Mouse (Mus musculus) midbrain, embryonic 11.5 days (tissue): ENCODE measurements around the gene Smap1. TPM values are rescaled to one million over a fixed set of nuclear protein-coding genes. Genes with fewer than 3 reads are reported as not detected.
A peak's percentile ranks its signal among the peaks of the same experiment; 100 is the strongest.

Experiments
- ATAC-seq: fragments of 200-750 bp; cut with Nextera tagmentation; 2 replicates; pipeline ENCODE4 v1.8.0; 2017; ENCODE audit warnings: moderate TSS enrichment, moderate library complexity; ENCODE audit not compliant: low FRiP score
- DNase-seq: peaks from one replicate; pipeline ENCODE4 v3.0.0; 2015; ENCODE audit warnings: low spot score; ENCODE audit errors: missing footprints
- H3K27ac ChIP-seq: fragments of 300-500 bp; sonication (generic); 2 replicates; pipeline ENCODE4 v1.5.1; 2014; ENCODE audit warnings: low read depth, low read length
- H3K27me3 ChIP-seq: fragments of 300-500 bp; sonication (generic); 2 replicates; pipeline ENCODE4 v1.6.1; 2014; ENCODE audit warnings: mild to moderate bottlenecking, low read length, moderate library complexity, mixed read lengths; ENCODE audit not compliant: control insufficient read depth, insufficient read depth
- H3K36me3 ChIP-seq: fragments of 300-500 bp; sonication (generic); 2 replicates; pipeline ENCODE4 v1.6.1; 2014; ENCODE audit warnings: mild to moderate bottlenecking, low read length, moderate library complexity, mixed read lengths; ENCODE audit not compliant: control insufficient read depth, insufficient read depth
- H3K4me1 ChIP-seq: fragments of 300-500 bp; sonication (generic); 2 replicates; pipeline ENCODE4 v1.6.1; 2014; ENCODE audit warnings: low read length; ENCODE audit not compliant: control insufficient read depth, insufficient read depth
- H3K4me2 ChIP-seq: fragments of 300-500 bp; sonication (generic); 2 replicates; pipeline ENCODE4 v1.6.1; 2014; ENCODE audit warnings: mild to moderate bottlenecking, moderate library complexity
- H3K4me3 ChIP-seq: fragments of 300-500 bp; sonication (generic); 2 replicates; pipeline ENCODE4 v1.5.1; 2014; ENCODE audit warnings: low read depth, low read length
- H3K9ac ChIP-seq: fragments of 300-500 bp; sonication (generic); 2 replicates; pipeline ENCODE4 v1.6.1; 2014; ENCODE audit warnings: low read length
- H3K9me3 ChIP-seq: fragments of 300-500 bp; sonication (generic); 2 replicates; pipeline ENCODE4 v1.6.1; 2016; ENCODE audit warnings: low read length; ENCODE audit not compliant: control insufficient read depth
- WGBS: fragments of 180-500 bp; shearing (Covaris S2); extraction: QIAGEN DNeasy Blood & Tissue Kit; methylation state at CpG from one replicate; pipeline ENCODE4 v1.1.7; 2014; 5-methylcytosine and 5-hydroxymethylcytosine counted together
- polyA plus RNA-seq: library from polyadenylated mRNA; unstranded; fragments of >200 nt; fragmentation: Nextera tagmentation; extraction: Ambion mirVana; gene quantifications from 2 replicates; pipeline ENCODE4 v1.2.1, GENCODE M21; 2014

The Smap1 gene
- polyA plus RNA-seq, 1 experiment from 2014 or later = 63.3 TPM

DNA sequence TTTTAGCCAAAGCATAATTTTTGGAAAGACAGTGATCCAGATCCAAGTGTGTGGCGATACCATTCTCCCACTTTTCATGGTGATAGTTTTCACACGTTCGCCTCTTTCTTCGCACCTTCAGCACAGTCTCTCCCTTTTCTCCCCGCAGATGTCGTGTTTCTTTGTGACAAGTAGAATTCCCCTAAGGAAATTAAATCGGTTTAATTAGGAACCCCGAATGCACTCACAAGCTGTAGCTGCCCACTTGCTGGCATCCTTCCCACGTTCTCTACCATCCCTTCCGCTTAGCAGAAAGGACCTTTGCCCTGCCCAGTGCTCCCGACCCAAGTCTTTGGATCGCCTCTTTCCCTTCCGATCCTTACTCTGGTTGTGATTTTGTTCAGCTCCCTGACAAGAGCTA is 31.8 kb upstream of the Smap1 start:
- H3K9me3 ChIP-seq = no peaks in the 10 kb centered on the region
- H3K9ac ChIP-seq = no peak overlapping the region
- no peaks in the 10 kb centered on the region for H3K36me3 ChIP-seq
- no peak for ATAC-seq
- H3K27ac ChIP-seq = no peak overlapping the region
- H3K4me2 ChIP-seq = no peak overlapping the region
- H3K27me3 ChIP-seq = no peaks in the 10 kb centered on the region
- peaks cover 2% of the 10 kb centered on the region; the same call in 1 of the 2 replicates for H3K4me1 ChIP-seq
- WGBS = 88% methylated on average over 13 of the region's 13 CpGs
- H3K4me3 ChIP-seq = no peak overlapping the region
- no peak for DNase-seq

DNA sequence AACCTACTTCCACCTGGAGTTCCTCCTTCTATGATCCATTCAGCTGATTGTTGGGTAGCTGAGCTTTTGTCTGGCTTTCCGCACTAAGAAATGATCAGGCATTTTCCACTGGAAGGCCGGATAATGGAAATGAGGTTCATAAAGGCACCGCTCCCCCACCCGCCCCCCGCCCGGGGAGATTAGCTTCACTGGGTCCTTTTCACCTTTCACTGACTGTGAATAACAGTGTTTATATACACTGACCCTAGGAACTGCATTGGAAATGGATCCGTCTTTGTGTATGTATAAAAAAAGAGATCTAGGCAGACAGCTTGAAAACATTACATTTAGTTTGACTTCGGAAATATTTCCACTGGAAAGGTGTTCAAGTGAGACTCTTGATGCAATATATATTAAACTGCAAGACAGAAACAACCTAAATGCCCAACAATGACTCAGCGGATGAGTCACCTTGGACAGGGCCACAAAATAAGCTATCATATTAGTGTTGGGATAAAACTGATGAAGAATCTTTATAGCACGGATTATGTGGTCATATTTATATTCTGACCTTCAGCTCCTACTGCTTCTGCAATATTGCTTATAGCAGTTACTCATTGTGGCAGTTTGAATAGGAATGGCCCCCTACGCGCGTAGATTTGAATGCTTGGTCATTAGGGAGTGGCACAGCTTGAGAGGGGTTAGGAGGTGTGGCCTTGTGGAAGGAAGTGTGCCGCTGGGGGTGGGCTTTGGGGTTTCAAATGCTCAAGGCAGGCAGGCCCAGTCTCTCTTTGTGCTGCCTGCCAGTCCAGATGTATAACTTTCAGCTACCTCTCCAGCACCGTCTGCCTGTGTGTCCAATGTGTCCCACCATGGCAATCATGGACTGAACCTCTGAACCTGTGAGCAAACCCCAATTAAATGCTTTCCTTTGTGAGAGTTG is 26.9 kb upstream of the Smap1 start:
- peak; percentile 50; the same call in 1 of the 2 replicates for ATAC-seq
- peak overlapping the region; percentile 7; the same call in 1 of the 2 replicates for H3K4me2 ChIP-seq
- DNase-seq = no peak
- no peaks in the 10 kb centered on the region for H3K36me3 ChIP-seq
- no peak overlapping the region for H3K4me3 ChIP-seq
- no peak overlapping the region for H3K9ac ChIP-seq
- H3K27ac ChIP-seq = no peak overlapping the region
- peaks cover 10% of the 10 kb centered on the region for H3K4me1 ChIP-seq
- no peaks in the 10 kb centered on the region for H3K9me3 ChIP-seq
- no peaks in the 10 kb centered on the region for H3K27me3 ChIP-seq
- 55% methylated on average over 15 of the region's 15 CpGs for WGBS

DNA sequence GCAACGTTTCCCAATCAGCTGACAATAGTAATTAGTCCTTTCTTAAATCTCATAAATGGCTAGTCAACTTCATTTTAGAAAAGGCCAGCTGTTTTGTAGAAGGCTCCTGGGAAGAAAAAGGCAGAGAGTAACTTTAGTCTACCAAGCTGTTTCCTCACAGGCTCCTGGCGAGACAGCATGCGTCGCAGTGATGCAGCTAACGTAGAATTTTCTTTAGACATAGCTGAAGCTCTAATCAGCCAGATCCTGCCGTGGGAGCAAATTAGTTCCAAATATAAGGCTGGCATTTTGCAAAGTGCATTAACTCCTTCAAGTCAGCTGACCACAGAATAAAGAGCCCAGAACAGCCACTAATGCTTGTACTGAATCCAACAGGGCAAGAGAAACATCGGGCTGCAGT is 26.2 kb upstream of the Smap1 start:
- H3K27ac ChIP-seq = no peak overlapping the region
- H3K4me2 ChIP-seq = no peak overlapping the region; the same call in 1 of the 2 replicates
- no peaks in the 10 kb centered on the region for H3K27me3 ChIP-seq
- H3K9me3 ChIP-seq = no peaks in the 10 kb centered on the region
- no peak overlapping the region for H3K4me3 ChIP-seq
- DNase-seq (no peak), ATAC-seq (no peak)
- H3K4me1 ChIP-seq = peaks cover 10% of the 10 kb centered on the region
- no peaks in the 10 kb centered on the region for H3K36me3 ChIP-seq
- 61% methylated on average over 7 of the region's 7 CpGs for WGBS
- H3K9ac ChIP-seq = no peak overlapping the region

DNA sequence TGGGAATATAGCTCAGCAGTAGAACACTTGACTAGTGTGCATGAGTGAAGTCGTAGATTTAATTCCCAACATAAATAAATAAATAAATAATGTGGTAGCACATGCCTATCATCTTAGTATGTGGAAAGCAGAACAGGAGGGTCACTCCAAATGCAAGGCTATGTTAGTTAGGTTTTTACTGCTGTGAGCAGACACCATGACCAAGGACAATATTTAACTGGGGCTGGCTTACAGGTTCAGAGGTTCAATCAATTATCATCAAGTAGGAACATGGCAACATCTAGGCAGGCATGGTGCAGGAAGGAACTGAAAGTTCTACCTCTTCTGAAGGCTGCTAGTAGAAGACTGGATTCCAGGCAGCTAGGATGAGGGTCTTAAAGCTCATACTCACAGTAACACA is 22.0 kb upstream of the Smap1 start:
- DNase-seq (no peak), ATAC-seq (no peak)
- no peak overlapping the region for H3K4me2 ChIP-seq
- no peaks in the 10 kb centered on the region for H3K9me3 ChIP-seq
- no peak overlapping the region for H3K4me3 ChIP-seq
- H3K27me3 ChIP-seq = no peaks in the 10 kb centered on the region
- H3K4me1 ChIP-seq = peaks cover 8% of the 10 kb centered on the region
- 94% methylated on average over 1 of the region's 1 CpGs for WGBS
- H3K27ac ChIP-seq = no peak overlapping the region
- H3K9ac ChIP-seq = no peak overlapping the region
- no peaks in the 10 kb centered on the region for H3K36me3 ChIP-seq

DNA sequence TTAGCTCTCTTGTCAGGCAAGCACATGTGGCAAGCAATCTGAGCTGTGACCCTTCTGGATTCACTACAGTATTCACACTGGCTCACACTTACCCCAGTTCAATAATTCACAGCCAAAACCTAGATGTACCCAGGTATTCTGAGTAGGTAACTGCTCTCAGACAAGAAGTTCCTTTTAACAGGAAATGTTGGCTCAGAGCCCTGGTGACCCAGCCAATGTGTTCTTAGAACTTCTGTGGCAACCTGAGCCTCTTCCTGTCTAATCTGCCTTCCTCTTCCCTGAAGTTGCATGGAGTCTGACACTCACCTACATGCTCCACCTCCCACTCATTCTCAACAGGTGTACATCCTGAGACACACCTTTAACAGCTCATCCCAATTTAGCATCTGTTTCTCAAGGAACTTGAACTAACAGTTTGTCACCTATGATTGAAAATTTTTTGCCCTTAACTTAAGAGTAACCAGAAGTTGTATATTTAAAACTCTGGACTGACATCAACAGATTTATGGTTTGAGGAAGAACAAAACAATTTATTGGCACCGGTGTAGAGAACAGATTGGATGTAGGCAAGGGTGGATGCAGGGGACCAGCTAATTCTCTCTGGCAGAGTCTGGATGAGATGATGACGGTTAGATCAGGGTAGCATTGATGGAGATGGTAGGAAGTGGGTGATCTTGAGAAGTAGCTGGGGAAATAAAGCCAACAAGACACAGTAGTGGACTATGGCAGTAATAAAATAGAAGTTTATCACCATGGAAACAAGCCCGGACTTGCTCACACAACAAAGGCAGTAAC is 21.2 kb upstream of the Smap1 start:
- H3K36me3 ChIP-seq = no peaks in the 10 kb centered on the region
- H3K9me3 ChIP-seq = no peaks in the 10 kb centered on the region
- H3K4me1 ChIP-seq = peaks cover 2% of the 10 kb centered on the region; the same call in 1 of the 2 replicates
- 80% methylated on average over 3 of the region's 3 CpGs for WGBS
- H3K27me3 ChIP-seq = no peaks in the 10 kb centered on the region
- DNase-seq = no peak
- no peak overlapping the region for H3K4me2 ChIP-seq
- ATAC-seq = no peak
- H3K9ac ChIP-seq = no peak overlapping the region
- H3K4me3 ChIP-seq = no peak overlapping the region
- H3K27ac ChIP-seq = no peak overlapping the region

DNA sequence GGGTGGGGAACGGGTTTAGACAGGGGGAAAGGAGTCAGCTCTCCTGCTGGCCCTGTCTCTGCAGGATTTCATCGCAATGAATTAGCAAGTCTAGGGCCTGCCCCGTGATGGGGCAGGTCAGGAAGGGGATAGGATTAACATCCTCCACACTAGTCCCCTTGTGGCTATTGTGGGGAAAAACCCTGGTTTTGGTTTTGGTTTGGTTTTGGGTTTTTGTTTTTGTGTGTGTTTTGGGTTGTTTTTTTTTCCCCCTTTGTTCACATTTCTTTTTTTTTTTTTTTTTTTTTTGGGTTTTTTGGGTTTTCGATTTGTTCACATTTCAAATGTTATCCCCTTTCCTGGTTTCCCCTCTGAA is 13.3 kb upstream of the Smap1 start:
- 30% methylated on average over 4 of the region's 4 CpGs for WGBS
- ATAC-seq = peak; percentile 22; the same call in 1 of the 2 replicates
- no peak overlapping the region for H3K4me2 ChIP-seq

DNA sequence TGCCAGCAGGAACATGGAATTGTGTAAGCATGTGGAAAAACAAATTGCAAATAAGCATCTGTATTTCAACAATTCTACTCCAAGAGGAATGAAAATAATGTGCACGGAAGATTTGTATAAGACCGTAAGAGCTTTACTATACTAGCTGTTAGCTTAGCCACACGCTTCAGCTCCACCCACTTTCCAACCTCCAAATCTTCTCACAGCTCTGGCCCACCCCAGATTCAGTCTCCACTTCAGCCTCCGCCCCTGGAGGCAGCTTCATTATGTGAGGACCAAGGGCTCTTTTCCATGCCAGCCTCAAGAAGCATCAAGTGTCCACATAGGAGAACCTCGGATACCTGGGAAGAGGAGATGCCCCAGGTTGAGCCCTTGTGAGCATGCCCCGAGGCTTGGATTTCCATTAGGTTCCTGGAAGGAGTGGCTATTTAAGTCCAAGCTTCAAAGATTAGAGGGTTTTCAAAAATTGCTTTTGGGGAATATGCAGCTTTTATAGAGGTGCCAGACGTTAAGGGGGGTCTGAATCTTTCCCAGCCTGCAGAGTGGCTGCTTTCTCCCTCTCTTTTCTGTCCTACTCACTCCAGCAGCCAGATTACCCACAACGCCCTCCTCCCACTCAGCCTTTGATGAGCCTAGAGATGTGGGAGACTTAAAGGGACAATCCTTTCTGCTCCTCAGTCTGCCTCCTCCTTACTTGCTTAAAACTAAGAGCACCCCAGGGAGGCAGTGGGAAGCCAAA is 12.7 kb upstream of the Smap1 start:
- Histone ChIP-seq H3K27me3 (no peaks in the 10 kb centered on the region), H3K36me3 (no peaks in the 10 kb centered on the region), H3K27ac (no peak overlapping the region), H3K9ac (no peak overlapping the region), H3K9me3 (no peaks in the 10 kb centered on the region), H3K4me1 (peaks cover 3% of the 10 kb centered on the region; the same call in 1 of the 2 replicates), H3K4me3 (no peak overlapping the region), H3K4me2 (no peak overlapping the region)
- DNase-seq = no peak
- peak; percentile 46; the same call in 1 of the 2 replicates for ATAC-seq
- WGBS = 51% methylated on average over 8 of the region's 8 CpGs

More for the DNA sequence above, 13.3 kb upstream of the Smap1 start:
- DNase-seq = no peak
- no peaks in the 10 kb centered on the region for H3K9me3 ChIP-seq
- peaks cover 3% of the 10 kb centered on the region; the same call in 1 of the 2 replicates for H3K4me1 ChIP-seq
- H3K4me3 ChIP-seq = no peak overlapping the region
- H3K27ac ChIP-seq = no peak overlapping the region
- H3K36me3 ChIP-seq = no peaks in the 10 kb centered on the region
- no peak overlapping the region for H3K9ac ChIP-seq
- H3K27me3 ChIP-seq = no peaks in the 10 kb centered on the region

DNA sequence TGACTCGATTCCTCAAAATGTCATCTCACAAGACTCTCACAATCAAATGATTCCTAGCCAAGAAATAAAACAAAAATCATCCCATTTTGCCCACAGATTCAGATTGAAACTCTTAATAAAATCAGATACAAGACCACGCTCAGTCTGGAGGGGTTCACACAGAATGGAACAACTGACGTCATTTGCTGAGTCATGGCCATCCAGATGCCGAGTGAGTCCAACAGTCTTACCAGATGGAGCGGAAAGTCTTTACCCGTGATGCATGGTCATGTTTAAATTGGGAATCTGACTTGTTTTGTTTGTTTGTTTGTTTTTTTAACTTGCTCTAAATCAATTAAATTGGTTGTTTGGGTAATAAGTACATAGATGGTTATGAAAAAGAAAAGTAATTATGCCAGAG is 7.3 kb upstream of the Smap1 start:
- no peak overlapping the region for H3K4me2 ChIP-seq
- no peaks in the 10 kb centered on the region; the same call in 1 of the 2 replicates for H3K9me3 ChIP-seq
- DNase-seq (no peak), ATAC-seq (no peak)
- no peak overlapping the region for H3K9ac ChIP-seq
- 91% methylated on average over 6 of the region's 6 CpGs for WGBS
- no peaks in the 10 kb centered on the region for H3K4me1 ChIP-seq
- H3K27me3 ChIP-seq = no peaks in the 10 kb centered on the region
- no peak overlapping the region for H3K27ac ChIP-seq
- no peaks in the 10 kb centered on the region for H3K36me3 ChIP-seq
- H3K4me3 ChIP-seq = no peak overlapping the region
